Mouse (Mus musculus) kidney, adult 2 months (tissue): ENCODE results near the gene Htatip2.

ENCODE experiments used
- CTCF ChIP-seq: fragments of 200-500 bp; conservative IDR thresholded peaks from 2 replicates; pipeline ENCODE4 v1.5.1; 2011; ENCODE audit warnings: low read depth, mild to moderate bottlenecking, control low read depth, low read length, moderate library complexity, mixed read lengths; ENCODE audit not compliant: insufficient read depth, insufficient read length
- POLR2A ChIP-seq: fragments of 200-500 bp; IDR thresholded peaks from one replicate; pipeline ENCODE4 v1.6.1; 2011; ENCODE audit warnings: low read depth, low read length, control low read depth

- no peak for TF ChIP-seq CTCF
- TF ChIP-seq POLR2A: no peak
Measured at GRCm38 (mm10) chr7:49809100-49809499, 50.2 kb downstream of the Htatip2 start.
